Mouse (Mus musculus) R1 (cell line): ENCODE measurements around the gene Ctdspl.

Experiments used
- DNase-seq: peaks from one replicate; pipeline ENCODE4 v3.0.0-alpha.2; 2018; ENCODE audit warnings: low read depth, low spot score

Ctdspl gene

DNA sequence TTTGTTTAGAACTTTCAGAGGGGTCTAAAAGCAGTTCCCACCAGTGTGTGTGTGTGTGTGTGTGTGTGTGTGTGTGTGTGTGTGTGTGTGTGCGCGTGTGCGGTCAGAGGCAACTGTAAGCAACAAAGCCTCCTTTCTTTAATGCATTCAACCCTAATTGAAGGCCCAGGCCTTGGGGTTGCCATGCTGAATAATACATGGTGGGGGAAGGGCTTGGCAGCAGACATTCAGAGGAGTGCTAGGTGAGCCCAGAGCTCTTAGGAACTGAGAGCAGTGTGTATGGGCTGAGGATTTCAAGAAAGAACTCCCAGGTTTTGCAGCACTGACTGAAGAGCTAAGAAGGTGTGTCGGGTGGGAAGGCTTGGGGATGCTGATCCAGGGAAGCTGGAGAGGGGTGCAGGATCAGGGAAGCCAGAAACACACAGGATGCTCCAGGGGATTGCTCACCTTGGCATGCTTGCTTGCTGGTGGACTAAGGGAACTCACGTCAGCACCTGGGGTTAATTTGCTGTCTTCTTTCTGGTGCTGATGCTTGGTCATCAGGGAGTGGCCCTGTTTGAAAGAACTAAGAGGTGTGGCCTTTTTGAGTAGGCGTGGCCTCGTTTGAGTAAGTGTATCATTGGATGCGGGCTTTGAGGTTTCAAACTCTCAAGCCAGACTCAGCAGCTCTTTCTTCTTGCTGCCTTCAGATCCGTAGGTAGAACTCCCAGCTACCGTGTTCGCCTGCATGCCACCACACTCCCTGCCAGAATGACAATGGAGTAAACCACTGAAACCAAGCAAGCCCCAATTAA is 62.7 kb downstream of the Ctdspl start:
- peak; percentile 89 for DNase-seq

DNA sequence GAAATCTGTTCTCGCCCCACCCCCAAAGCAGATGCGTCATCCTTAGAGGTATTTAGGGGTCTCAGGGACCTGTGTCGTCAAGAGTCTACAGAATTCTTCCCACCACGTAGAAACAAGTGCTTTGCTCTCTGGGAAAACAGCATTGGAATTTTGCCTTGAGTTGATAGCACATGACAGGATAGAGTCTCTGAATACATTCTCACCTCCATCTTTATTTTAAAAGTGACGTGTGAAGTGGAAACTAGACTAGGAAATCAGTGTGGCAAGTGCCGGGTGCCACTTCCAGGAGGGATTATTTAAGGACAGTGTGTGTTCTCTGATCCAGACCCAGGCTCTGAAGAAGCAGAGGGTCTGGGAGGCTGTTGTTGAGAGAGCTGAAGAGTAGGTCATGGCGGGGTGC is 64.2 kb downstream of the Ctdspl start:
- DNase-seq = no peak

DNA sequence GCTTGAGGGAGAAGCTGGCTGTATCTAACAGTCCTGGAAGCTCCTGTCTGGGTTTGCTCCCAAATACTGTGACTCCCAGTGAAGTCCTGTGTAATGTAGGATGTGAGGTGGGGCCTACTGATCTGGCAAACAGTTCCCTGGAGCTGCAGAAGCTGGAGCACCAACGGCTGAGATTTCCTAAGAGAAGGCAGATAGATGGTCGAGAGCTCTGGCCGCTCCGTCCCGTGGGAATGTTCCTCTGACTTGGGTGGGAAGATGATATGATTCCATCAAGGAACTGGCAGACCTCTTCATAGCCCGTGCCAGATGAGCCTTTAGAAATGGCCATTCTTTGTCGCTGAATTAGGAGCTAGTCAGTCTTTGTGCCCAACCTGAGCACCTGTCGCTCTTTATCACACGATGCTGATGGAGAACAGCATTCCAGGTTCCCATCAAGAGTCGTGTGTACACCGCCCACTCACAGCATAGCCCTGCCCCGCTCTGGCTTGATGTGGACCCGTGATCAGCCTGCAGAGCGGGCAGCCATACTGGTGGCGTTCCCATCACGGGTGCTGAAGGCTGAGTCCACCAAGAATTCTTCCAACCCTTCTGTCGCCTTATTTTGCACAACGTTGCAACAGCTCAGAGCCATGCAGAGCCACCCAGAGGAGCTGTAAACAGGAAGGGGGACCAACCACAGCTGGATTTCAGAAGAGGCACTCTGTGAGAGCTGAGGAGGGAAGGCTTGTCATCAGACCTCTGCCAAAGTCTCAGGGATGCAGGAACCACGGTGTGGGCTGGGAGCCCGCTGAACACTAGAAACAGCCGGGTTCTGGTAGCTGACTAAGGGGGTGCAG is 65.7 kb downstream of the Ctdspl start:
- no peak for DNase-seq

- no peak for DNase-seq
Measured at GRCm38 (mm10) chr9:118992586-118992955, 66.3 kb downstream of the Ctdspl start.

- no peak for DNase-seq
Measured at GRCm38 (mm10) chr9:118994524-118995227, 68.4 kb downstream of the Ctdspl start.

- DNase-seq = peak; percentile 61
Measured at GRCm38 (mm10) chr9:118995539-118995938, 69.3 kb downstream of the Ctdspl start.

- DNase-seq = no peak
Measured at GRCm38 (mm10) chr9:118997241-118997640, 71.0 kb downstream of the Ctdspl start.

- DNase-seq = no peak
Measured at GRCm38 (mm10) chr9:119000196-119000595, 73.9 kb downstream of the Ctdspl start.

GRCm38 (mm10) chr9:119002267-119002666 is 76.0 kb downstream of the Ctdspl start:
- DNase-seq = peak; percentile 78

- no peak for DNase-seq
Measured at GRCm38 (mm10) chr9:119003990-119004702, 77.9 kb downstream of the Ctdspl start.

- DNase-seq = no peak
Measured at GRCm38 (mm10) chr9:119004703-119005076, 78.4 kb downstream of the Ctdspl start.

DNA sequence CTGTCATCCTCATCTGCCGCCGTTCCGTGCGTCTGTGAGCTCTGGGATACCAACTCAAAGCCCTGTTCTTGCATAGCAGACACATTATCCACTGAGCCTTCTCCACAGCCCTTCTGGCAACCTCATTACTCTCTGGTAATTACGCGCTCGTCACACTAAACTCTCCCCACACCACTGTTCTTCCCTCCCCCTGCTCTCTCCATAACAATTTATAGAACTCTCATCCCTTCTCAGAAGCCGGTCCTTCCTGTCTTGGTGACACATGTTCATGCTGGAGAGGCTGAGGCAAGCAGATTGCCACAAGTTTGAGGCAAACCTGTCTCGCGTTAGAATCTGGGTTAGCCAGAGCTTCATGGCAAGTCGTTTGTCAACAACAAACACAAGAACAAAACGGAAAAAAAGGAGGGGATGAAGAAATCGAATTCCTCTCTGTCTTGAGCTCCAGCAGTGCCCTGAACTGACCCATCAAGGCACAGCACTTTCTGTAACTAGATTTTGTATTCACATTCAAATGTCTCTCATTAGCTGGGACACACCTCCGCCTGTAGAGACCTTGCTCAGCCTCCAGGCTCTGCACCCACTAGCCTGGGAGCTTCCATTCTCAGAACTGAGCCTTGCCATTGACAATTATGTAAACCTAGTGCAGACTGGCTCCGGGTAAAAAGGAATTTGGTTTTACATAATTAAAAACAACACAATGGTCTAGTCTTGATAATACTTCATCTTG is 79.2 kb downstream of the Ctdspl start:
- peak; percentile 76 for DNase-seq

DNA sequence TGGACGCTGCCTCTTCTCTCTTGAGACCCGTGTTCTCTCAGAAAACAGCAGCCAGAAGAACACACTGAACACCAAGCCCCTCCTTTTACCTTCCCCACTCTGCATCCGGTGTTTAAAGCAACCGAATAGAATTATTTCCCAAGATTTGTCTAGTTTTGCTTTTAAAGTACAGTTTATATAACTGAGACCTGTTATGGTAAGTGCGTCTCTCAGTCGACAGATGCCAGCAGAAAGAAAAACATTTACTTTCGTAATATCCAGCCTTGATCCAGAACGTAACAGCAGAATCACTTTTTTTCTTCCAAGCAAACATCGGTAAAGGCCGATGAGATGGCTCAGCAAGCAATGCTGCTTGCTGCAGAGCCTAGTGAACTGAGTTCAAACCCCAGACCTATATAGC is 81.0 kb downstream of the Ctdspl start:
- DNase-seq = no peak

- DNase-seq = no peak
Measured at GRCm38 (mm10) chr9:119008871-119009270, 82.6 kb downstream of the Ctdspl start.

- DNase-seq = peak; percentile 79
Measured at GRCm38 (mm10) chr9:119010156-119010710, 84.0 kb downstream of the Ctdspl start.

GRCm38 (mm10) chr9:119016785-119017507 is 90.7 kb downstream of the Ctdspl start:
- DNase-seq = no peak

DNA sequence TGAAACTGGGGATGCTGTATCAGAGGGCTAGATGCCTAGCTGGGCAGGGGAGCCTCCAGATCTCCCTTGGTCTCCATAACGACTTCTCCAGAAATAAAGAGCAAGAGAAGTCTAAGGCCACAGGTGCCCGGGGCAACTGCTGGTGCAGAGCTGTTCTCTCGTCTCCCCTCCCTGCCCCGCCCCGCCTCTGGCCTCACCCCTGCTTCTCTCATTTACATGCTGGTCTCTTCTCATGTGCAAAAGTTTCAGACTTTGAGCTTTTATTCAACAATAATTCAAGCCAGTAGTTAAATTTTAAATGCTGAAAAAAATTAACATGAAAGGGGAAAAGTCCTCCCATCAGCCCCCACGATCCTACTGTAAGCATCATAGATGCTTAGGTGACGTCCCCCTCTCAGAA is 95.5 kb downstream of the Ctdspl start:
- DNase-seq = no peak

GRCm38 (mm10) chr9:119025263-119025662 is 99.0 kb downstream of the Ctdspl start:
- no peak for DNase-seq

GRCm38 (mm10) chr9:119025832-119026331 is 99.6 kb downstream of the Ctdspl start:
- DNase-seq = peak; percentile 60

- DNase-seq = no peak
Measured at GRCm38 (mm10) chr9:119027337-119027736, 101.1 kb downstream of the Ctdspl start.
